Mouse (Mus musculus) heart, postnatal 10 days (tissue): ENCODE measurements around the gene Bhlha9. TPM values are rescaled to one million over a fixed set of nuclear protein-coding genes. Genes with fewer than 3 reads are reported as not detected.
"Not testable (repeated sequence)": the region's sequence is repeated elsewhere in the genome, so short reads cannot be mapped to it uniquely, and the experiment has no call there.

Source experiments
- DNase-seq, 2 experiments: peaks; one replicate each; pipeline ENCODE4 v3.0.0; 2021
- intact Hi-C: fragments of 180-260 bp; cut with DNase I; formaldehyde crosslinking; loops from one replicate; pipeline ENCODE4 v1.15.1; 2025
- total RNA-seq, 2 experiments: library from RNA; stranded (reverse); gene quantifications; 2 replicates each; pipeline ENCODE4 v1.2.3; 2021

Gene Bhlha9
- total RNA-seq, 2 experiments from 2014 or later: not detected

DNA sequence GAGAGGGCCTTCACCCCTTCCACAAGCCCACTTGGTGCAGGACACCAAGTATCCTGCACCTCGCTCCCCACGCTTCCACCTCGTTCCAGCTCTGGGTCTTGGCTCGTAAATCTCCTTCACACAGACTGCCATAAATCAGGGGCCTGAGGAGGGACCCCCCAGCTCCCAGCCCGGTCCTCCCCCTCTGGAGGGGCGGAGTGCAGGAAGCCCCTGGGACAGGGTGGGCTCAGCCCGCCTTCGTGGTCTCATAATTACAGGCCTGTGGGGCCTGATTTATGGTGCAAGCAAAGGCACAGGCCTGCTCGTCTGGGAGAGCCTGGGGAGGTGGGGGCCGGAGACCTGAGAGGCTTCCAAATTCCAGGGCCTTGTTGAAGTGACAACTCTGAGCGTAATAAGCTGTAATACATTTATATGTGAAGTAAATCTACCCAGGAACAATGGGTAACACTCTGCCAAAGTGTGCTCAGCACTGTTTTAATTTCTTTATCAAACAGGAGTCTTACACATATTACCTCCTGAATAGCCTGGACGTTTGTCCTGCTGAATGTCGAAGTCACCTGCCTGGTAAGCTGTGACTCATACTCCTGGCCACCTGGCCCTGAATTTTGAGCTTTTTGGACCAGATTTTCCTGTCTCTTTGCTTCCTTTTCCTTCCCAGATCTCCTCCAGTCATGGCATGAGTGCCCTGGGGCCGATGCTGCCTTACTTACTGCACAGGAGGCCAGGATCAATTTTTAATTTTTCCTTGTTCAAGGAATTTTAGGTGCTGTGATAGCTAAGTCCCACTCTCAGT is 12.9 kb upstream of the Bhlha9 start:
- intact Hi-C loops: no loop called here
- no peak for DNase-seq

GRCm38 (mm10) chr11:76661790-76662468 is 10.3 kb upstream of the Bhlha9 start:
- intact Hi-C loops: no loop called here
- no peak for DNase-seq

DNA sequence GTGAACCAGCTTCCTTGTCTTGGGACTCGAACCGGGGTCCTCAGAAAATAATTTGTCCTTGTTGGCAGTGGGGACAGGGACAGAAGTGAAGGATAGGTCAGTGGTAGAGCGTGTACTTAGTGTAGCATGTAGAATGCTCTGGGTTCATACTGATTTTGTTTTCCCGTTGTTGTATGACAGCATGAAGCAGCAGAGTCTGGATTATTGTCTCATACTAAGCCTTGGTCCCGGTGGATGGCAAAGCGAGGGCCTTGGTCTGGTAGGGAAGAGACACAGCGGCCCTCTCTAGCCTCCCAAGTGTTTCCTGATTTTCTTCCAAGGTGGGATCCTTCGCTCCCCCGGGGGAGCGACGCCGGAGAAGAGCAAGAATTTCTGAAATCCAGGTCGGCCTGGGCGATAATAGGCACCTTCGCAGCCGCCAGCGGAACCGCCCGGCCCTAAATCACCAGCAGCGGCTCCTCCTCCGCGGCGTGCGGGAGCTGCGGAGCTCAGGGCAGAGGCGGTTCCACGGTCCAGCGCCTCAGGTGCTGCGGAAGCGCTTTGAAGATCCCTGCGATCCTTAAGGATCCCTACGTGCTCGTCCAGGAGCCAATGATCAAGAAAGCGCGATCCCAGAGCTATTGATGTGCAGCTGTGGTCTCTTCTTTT is 6.1 kb upstream of the Bhlha9 start:
- no peak for DNase-seq
- intact Hi-C loops: no loop called here

DNA sequence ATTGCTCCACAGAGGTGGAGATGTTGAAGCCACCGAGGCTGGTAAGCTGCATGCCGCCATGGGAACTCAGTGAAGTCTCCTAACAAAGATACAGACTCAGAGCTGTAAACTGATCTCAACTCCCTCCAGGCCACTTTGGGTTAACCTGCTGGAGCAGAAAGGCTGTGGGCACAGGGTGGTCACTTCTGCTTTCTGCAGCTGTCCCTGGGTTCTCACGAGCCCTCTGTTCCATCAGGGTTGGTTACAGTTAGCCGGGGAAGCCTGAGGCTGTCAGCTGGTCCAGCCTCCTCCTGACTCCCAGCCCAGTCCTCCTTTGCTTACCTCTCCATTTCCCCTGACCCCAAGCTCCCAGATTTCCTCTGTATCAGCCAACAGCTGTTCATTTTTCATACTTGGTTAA is 4.5 kb upstream of the Bhlha9 start:
- intact Hi-C loops: no loop called here
- DNase-seq: no peak

GRCm38 (mm10) chr11:76672561-76673384 is 503 bp downstream of the Bhlha9 start:
- intact Hi-C loops: no loop called here
- DNase-seq: no peak

- no peak for DNase-seq
- intact Hi-C loops: no loop called here
Observed at GRCm38 (mm10) chr11:76674199-76674598, 1.9 kb downstream of the Bhlha9 start.

DNA sequence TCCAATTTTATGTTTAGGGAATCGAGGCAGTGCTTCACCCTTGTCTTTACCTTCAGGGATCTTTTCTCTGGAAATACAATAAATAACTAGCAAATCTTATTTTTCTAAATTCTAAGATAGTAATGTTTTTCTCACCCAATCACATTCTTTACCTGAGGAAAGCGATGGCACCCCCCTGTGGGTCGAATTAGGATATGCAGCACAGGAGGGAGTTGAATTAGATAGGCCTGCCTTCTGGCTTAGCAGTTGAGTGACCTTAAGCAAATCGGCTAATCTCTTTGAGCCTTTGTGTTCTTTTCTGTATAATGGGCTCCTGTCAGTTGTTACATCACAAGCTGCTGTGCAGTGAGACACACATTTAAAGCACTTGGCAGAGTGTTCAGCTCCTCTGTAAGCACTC is 2.4 kb downstream of the Bhlha9 start:
- intact Hi-C loops: no loop called here
- DNase-seq: no peak

DNA sequence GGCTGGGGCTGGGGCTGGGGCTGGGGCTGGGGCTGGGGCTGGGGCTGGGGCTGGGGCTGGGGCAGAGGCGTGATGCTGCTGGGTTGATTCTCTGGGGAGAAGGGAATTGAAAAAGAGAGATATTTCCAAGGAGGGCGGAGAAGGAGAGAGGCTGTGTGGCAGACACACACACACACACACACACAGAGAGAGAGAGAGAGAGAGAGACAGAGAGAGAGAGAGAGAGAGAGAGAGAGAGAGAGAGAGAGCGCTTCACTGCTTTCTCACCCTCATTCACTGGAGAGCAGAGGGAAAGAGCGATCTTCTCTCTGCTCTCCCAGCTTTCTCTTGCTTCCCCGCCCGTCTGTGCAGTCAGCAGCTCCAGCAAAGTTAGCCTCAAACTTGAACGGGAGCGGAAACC is 7.2 kb downstream of the Bhlha9 start, which contains the start of gene Trarg1:
Gene Trarg1 (plus strand): TSS at position 301 of the 400 bp plus-strand sequence.
- intact Hi-C loops: not testable (repeated sequence)
- DNase-seq: peak; percentile 22 to 28

- intact Hi-C loops: no loop called here
- DNase-seq: no peak
Observed at GRCm38 (mm10) chr11:76685604-76686003, 13.3 kb downstream of the Bhlha9 start.

DNA sequence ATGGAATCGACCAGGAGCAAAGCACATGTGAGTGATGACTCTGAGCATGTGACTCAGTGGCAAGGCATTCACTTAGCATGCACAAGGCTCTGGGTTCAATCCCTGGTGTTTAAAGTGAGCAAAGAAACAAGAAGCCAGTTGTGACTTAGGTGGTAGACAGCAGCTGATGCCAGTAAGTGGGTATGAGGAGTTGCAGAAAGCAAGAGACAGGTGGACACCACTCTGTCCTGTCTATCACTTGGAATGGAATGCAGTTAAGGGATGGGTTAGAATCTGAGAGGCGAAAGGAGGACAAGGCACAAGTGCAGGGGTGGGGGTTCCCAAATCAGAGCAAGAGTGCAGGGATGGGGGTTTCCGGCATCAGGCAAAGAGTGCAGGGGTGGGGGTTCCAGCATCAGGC is 19.8 kb downstream of the Bhlha9 start:
- no peak for DNase-seq
- intact Hi-C loops: no loop called here

DNA sequence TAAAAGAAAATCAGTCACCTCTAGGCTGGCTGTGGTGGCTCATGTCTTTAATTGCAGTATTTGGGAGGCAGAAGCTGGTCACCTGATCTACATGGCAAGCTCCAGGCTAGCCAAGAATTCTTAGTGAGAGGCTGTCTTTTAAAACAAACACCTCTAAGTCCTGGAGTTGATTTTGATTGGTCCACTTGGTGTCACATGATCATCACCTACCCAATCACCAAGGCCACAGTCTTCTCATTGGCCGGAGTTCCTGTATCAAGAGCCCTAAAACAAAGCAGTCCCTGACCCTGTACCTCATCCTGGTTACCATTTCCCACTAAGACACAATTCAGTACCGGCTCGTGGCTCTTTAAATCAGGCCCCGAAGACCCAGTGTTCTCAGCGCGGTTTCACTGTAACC is 23.5 kb downstream of the Bhlha9 start:
- intact Hi-C loops: no loop called here
- DNase-seq: no peak

GRCm38 (mm10) chr11:76699626-76700025 is 27.4 kb downstream of the Bhlha9 start:
- intact Hi-C loops: no loop called here
- no peak for DNase-seq

DNA sequence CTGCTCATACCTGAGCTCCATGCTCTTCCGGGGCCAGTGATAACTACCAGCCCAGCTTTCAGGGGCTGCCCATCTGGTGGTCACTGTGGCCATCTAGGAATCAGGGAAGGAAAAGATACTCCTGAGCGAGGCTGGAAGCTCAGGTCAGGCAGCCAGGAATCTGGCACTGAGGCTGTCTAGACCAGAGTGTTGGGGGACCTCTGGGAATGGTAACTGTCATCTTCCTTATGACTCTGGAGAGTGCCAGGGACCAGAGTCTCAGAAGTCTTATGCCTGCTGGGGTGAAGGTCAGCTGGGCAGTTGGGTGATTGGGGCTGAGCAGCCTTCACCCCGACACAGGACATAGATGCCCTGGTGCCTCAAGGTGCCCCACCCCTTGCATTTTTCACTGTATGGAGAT is 35.4 kb downstream of the Bhlha9 start:
- DNase-seq: no peak
- intact Hi-C loops: no loop called here

- peak; percentile 11 to 23 for DNase-seq
- intact Hi-C loops: no loop called here
Observed at GRCm38 (mm10) chr11:76708066-76708465, 35.8 kb downstream of the Bhlha9 start.

- no peak for DNase-seq
- intact Hi-C loops: no loop called here
Observed at GRCm38 (mm10) chr11:76708881-76709280, 36.6 kb downstream of the Bhlha9 start.

DNA sequence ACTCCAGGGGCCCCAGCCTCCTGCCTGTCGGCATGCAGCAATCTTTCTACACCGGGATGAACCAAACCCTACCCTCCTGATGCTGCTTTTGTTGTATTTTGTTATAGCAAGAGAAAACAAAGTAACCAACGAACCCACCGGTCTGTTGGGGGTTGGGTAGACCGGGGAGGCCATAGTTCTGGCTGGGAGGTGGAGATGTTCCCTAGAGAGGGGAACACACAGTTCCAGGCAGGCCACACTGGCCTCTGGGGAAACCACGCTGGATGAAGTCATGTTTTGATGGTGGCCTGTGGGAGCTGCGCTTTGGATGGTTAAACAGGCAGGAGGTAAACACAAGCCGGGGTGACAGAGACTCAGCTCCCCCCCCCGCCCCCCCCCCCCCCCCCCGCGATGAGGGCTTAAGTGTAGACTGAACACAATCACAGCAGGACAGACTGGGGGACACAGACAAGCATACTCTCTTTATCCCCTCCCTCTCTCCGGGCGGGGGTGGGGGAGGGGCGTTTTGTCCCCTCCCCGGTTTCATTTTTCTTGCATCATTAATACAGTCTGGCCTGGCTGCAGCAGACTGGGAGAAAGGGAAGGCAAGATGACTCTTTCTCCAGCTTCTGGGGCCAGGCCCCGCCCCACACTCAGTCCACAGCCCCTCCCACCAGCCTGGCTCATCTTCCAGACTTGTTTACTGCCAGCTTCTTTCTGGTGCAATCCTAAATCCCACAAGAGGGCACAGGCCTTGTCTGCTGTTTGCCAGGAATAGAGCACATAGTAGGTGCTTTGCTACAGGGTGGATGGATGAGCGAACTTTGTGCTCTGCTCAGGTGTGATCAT is 37.6 kb downstream of the Bhlha9 start:
- intact Hi-C loops: no loop called here
- DNase-seq: peak; percentile 45 to 46

DNA sequence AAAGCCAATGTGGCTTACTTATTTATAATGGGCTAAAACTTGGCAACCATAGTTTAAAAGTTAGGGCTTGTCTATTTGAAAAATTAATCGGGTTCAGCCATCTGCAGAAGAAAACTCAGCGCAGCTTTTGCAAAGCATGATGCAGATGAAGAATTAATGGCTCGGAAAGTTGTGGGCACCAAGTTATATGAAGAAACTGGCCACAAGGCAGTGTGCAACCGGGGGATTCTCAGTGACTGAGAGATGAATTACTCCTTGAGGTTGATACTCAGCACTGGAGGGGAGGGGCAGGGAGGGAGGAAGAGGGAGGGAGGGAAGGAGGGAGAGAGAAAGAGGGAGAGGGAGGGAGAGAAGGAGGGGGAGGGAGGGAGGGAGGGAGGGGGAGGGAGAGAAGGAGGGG is 44.7 kb downstream of the Bhlha9 start:
- no peak for DNase-seq
- intact Hi-C loops: no loop called here
